Mouse (Mus musculus): Measurements from ENCODE around the gene Chmp1a.

Chmp1a gene

GRCm38 (mm10) chr8:123157888-123158465 lies 54.6 kb downstream of the Chmp1a start, which contains the start of gene Sult5a1:
Sult5a1 (minus strand) TSS chr8:123158315.
- no peak for DNase-seq (ENCODE audit: extremely low spot score, low read depth, low spot score)

GRCm38 (mm10) chr8:123156070-123156773 lies 56.3 kb downstream of the Chmp1a start:
- DNase-seq (ENCODE audit: extremely low spot score, low read depth, low spot score): no peak

- no peak for DNase-seq (ENCODE audit: extremely low spot score, low read depth, low spot score)
These were observed 57.4 kb downstream of the Chmp1a start for GRCm38 (mm10) chr8:123155177-123155576.
